Mouse (Mus musculus) lung, postnatal 0 days (tissue): ENCODE results near the gene Mtf2. TPM values are rescaled to one million over a fixed set of nuclear protein-coding genes. Genes with fewer than 3 reads are reported as not detected.
"Not testable (repeated sequence)": the region's sequence is repeated elsewhere in the genome, so short reads cannot be mapped to it uniquely, and the experiment has no call there.

Experiments used
- ATAC-seq: fragments of 200-750 bp; cut with Nextera tagmentation; 2 replicates; pipeline ENCODE4 v1.8.0; 2017; ENCODE audit warnings: moderate library complexity
- DNase-seq: peaks from one replicate; pipeline ENCODE4 v3.0.0-alpha.2; 2016; ENCODE audit warnings: low spot score
- H3K27ac ChIP-seq: fragments of 300-500 bp; sonication (generic); 2 replicates; pipeline ENCODE4 v1.5.1; 2014; ENCODE audit warnings: antibody characterized with exemption, mild to moderate bottlenecking, low read length, mixed read lengths
- H3K27me3 ChIP-seq: fragments of 300-500 bp; sonication (generic); replicated peaks from 2 replicates; pipeline ENCODE4 v1.6.1; 2014; ENCODE audit warnings: low read length, mixed read lengths; ENCODE audit not compliant: insufficient read depth
- H3K36me3 ChIP-seq: fragments of 300-500 bp; sonication (generic); 2 replicates; pipeline ENCODE4 v1.6.1; 2014; ENCODE audit warnings: low read length, mixed read lengths; ENCODE audit not compliant: insufficient read depth
- H3K4me1 ChIP-seq: fragments of 300-500 bp; sonication (generic); 2 replicates; pipeline ENCODE4 v1.6.1; 2014; ENCODE audit warnings: antibody characterized with exemption, low read depth, low read length, mixed read lengths; ENCODE audit not compliant: insufficient read depth
- H3K4me2 ChIP-seq: fragments of 300-500 bp; sonication (generic); replicated peaks from 2 replicates; pipeline ENCODE4 v1.6.1; 2014; ENCODE audit warnings: low read depth, mild to moderate bottlenecking, low read length, moderate library complexity, mixed read lengths
- H3K4me3 ChIP-seq: fragments of 300-500 bp; sonication (generic); 2 replicates; pipeline ENCODE4 v1.5.1; 2014; ENCODE audit warnings: low read depth, low read length
- H3K9ac ChIP-seq: fragments of 300-500 bp; sonication (generic); replicated peaks from 2 replicates; pipeline ENCODE4 v1.6.1; 2014; ENCODE audit warnings: low read depth, mild to moderate bottlenecking
- H3K9me3 ChIP-seq: fragments of 300-500 bp; sonication (generic); 2 replicates; pipeline ENCODE4 v1.6.1; 2016; ENCODE audit warnings: low read length, mixed read lengths
- CTCF ChIP-seq: IDR thresholded peaks from 2 replicates; pipeline ENCODE4 v1.5.1; 2016; ENCODE audit warnings: antibody characterized with exemption, mild to moderate bottlenecking
- EP300 ChIP-seq: IDR thresholded peaks from 2 replicates; pipeline ENCODE4 v1.6.1; 2016; ENCODE audit warnings: antibody characterized with exemption, mild to moderate bottlenecking, control low read depth
- WGBS: fragments of 180-500 bp; shearing (Covaris S2); extraction: QIAGEN DNeasy Blood & Tissue Kit; methylation state at CpG from one replicate; pipeline ENCODE4 v1.1.7; 2014; 5-methylcytosine and 5-hydroxymethylcytosine counted together
- polyA plus RNA-seq: library from polyadenylated mRNA; unstranded; fragments of >200 nt; fragmentation: Nextera tagmentation; extraction: Ambion mirVana; gene quantifications from 2 replicates; pipeline ENCODE4 v1.2.1, GENCODE M21; 2015

Gene Mtf2
- polyA plus RNA-seq, 1 experiment from 2014 or later = 47.5 TPM

DNA sequence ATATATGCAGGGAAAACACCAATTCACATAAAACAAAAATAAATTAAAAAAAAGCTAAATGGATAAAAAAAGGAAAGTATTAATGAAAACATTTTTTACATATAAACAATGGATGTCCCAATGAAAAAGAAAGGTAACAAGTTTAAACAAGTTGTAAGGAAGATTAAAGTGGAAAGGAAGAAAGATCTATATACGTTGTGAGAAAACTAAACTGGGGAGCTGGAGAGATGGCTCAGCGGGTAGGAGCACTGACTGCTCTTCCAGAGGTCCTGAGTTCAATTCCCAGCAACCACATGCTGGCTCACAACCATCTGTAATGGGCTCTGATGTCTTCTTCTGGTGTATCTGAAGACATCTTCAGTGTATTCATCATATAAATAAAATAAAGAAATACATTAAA lies 14.4 kb upstream of the Mtf2 start:
- Histone ChIP-seq H3K4me2 (no peak overlapping the region), H3K27ac (no peak overlapping the region), H3K4me1 (no peaks in the 10 kb centered on the region), H3K9ac (no peak overlapping the region), H3K9me3 (no peaks in the 10 kb centered on the region), H3K4me3 (no peak overlapping the region), H3K27me3 (no peaks in the 10 kb centered on the region), H3K36me3 (no peaks in the 10 kb centered on the region)
- DNase-seq (no peak), ATAC-seq (no peak)
- WGBS = 85% methylated on average over 2 of the region's 2 CpGs
- TF ChIP-seq CTCF = no peak
- TF ChIP-seq EP300 = no peak

DNA sequence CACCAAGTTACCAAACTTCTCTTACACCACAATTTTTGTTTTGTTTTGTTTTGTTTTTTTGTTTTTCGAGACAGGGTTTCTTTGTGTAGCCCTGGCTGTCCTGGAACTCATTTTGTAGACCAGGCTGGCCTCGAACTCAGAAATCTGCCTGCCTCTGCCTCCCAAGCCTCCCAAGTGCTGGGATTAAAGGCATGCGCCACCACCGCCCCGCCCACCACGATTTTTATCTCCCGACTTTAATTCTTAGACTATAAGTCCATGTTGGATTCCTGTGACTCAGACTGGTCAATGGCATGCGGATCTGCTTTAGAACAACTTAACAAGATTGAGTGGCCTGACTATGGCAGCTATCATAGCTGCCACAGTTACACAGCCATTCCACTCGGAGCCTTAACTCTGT lies 13.7 kb upstream of the Mtf2 start:
- H3K4me2 ChIP-seq = not testable (repeated sequence)

DNA sequence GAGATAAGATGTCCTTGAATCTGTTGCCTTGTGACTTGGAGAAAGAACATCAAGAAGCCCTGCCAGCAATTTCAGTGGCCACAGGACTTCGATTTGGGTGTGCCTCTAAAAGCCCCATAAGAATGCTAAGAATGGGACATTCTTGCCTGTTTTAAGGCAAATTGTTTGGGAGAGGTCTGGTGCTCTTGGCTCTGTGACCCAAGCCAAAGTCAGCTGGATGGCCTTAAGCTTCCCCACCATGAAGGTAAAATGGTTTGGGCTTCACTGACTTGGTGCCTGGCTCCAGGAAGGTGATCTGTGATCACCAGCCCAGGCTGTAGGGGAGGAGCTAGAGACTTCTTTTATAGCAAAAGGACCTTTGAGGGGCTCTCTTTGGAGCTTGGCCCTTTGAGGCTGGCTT lies 13.3 kb upstream of the Mtf2 start:
- 85% methylated on average over 1 of the region's 1 CpGs for WGBS
- DNase-seq (no peak), ATAC-seq (no peak)
- Histone ChIP-seq H3K9ac (no peak overlapping the region), H3K27ac (no peak overlapping the region), H3K9me3 (no peaks in the 10 kb centered on the region), H3K4me3 (no peak overlapping the region), H3K4me2 (no peak overlapping the region), H3K27me3 (no peaks in the 10 kb centered on the region), H3K4me1 (no peaks in the 10 kb centered on the region), H3K36me3 (no peaks in the 10 kb centered on the region)
- no peak for TF ChIP-seq EP300
- no peak for TF ChIP-seq CTCF

More for the DNA sequence above, 13.7 kb upstream of the Mtf2 start:
- not testable (repeated sequence) for H3K9ac ChIP-seq, H3K9me3 ChIP-seq, H3K36me3 ChIP-seq, H3K4me3 ChIP-seq, H3K27me3 ChIP-seq, ATAC-seq, DNase-seq, H3K27ac ChIP-seq, H3K4me1 ChIP-seq
- 88% methylated on average over 9 of the region's 9 CpGs for WGBS

DNA sequence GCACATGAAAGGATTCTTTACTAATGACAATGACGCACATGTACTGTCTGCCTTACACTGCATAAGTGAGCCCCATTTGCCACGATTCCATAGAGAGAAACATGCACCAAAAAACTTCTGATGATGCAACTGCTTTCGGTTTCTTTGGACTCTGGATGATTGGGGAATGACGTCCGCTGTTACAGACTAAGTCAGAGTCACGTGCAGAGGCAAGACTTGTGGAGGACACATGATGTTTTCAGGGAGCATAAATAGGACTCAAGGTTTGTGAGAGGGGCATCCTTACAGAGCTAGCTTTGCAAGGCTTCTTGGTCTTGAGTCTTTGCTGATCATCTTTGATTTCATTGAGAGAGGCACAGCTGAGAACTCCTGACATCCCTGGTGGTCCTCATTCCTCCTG lies 11.9 kb upstream of the Mtf2 start:
- no peaks in the 10 kb centered on the region for H3K36me3 ChIP-seq
- TF ChIP-seq EP300 (no peak), CTCF (no peak)

DNA sequence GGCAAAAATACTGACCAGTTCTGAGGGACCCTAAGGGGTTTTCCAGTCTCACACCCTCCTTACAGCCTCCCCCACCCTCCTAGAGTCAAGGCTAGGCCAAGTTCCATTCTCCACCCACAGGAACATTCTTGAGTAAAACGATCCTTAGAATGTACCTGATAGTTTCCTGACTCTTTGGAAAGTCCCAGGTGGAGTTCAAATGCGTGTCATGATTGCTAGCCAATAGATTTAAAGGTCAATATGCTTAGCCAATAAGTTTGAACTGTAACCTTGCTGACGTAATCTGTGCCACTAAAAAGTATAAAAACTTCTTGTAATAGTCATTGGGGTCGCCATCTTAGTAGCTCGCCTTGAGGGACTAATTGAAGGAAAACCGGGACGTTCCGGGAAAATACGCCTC lies 5.1 kb upstream of the Mtf2 start:
- no peaks in the 10 kb centered on the region for H3K4me1 ChIP-seq
- H3K27me3 ChIP-seq = no peaks in the 10 kb centered on the region
- H3K9ac ChIP-seq = no peak overlapping the region
- no peak overlapping the region for H3K4me3 ChIP-seq
- no peak overlapping the region for H3K27ac ChIP-seq
- no peak for DNase-seq
- 90% methylated on average over 9 of the region's 9 CpGs for WGBS
- ATAC-seq = no peak
- H3K4me2 ChIP-seq = no peak overlapping the region
- no peaks in the 10 kb centered on the region for H3K36me3 ChIP-seq
- H3K9me3 ChIP-seq = no peaks in the 10 kb centered on the region
- TF ChIP-seq EP300 = no peak
- TF ChIP-seq CTCF = no peak

More for the DNA sequence above, 11.9 kb upstream of the Mtf2 start:
- no peaks in the 10 kb centered on the region for H3K27me3 ChIP-seq
- H3K4me2 ChIP-seq = no peak overlapping the region
- H3K9me3 ChIP-seq = no peaks in the 10 kb centered on the region
- DNase-seq (no peak), ATAC-seq (no peak)
- H3K4me3 ChIP-seq = no peak overlapping the region
- no peak overlapping the region for H3K9ac ChIP-seq
- H3K4me1 ChIP-seq = no peaks in the 10 kb centered on the region
- 83% methylated on average over 6 of the region's 6 CpGs for WGBS
- H3K27ac ChIP-seq = no peak overlapping the region

DNA sequence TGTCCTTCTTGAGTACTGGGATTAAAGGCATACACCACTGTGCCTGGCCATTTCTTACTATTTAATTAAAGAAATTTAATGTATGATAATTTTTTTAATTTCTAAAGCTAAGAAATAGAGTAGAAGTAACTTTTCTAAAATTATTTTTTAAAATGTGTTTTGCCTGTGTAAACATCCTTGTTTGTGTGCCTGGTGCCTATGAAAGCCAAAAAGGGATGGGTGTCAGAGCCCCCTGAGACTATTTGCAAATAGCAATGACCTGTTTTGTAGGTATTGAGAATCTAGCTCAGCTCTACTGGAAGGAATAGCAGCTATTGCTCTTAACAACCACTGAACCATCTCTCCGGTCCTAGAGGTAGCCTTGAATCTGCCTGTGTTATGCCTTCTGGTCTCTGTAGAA lies 6.8 kb downstream of the Mtf2 start:
- H3K4me2 ChIP-seq = no peak overlapping the region
- H3K9ac ChIP-seq = no peak overlapping the region
- H3K27me3 ChIP-seq = no peaks in the 10 kb centered on the region
- H3K4me1 ChIP-seq = no peaks in the 10 kb centered on the region
- DNase-seq = no peak
- TF ChIP-seq EP300 (no peak), CTCF (no peak)
- H3K9me3 ChIP-seq = no peaks in the 10 kb centered on the region
- H3K4me3 ChIP-seq = no peak overlapping the region
- H3K27ac ChIP-seq = no peak overlapping the region
- no peaks in the 10 kb centered on the region for H3K36me3 ChIP-seq
- ATAC-seq = no peak
- 95% methylated on average over 1 of the region's 1 CpGs for WGBS

DNA sequence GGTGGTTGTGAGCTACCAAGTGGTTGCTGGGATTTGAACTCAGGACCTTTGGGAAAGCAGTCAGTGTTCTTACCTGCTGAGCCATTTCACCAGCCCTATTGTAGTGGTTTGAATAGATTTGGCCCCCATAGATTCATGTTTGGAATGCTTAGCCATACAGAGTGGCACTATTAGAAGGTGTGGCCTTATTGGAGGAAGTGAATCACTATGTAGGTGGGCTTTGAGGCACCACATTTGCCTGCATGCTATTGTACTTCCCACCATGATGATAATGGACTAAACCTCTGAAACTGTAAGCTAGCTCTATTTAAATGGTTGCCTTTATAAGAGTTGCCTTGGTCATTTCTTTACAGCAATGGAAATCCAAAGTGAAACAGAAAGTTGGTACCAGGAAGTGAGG lies 10.8 kb downstream of the Mtf2 start:
- H3K27me3 ChIP-seq = no peaks in the 10 kb centered on the region
- DNase-seq (no peak), ATAC-seq (no peak)
- no peaks in the 10 kb centered on the region for H3K36me3 ChIP-seq
- H3K9ac ChIP-seq = no peak overlapping the region
- no peak for TF ChIP-seq EP300
- TF ChIP-seq CTCF = no peak
- H3K4me3 ChIP-seq = no peak overlapping the region
- no peak overlapping the region for H3K27ac ChIP-seq
- no peaks in the 10 kb centered on the region for H3K4me1 ChIP-seq
- no peaks in the 10 kb centered on the region for H3K9me3 ChIP-seq
- no peak overlapping the region for H3K4me2 ChIP-seq
